Mouse (Mus musculus) MEL (cell line): ENCODE results near the gene Exoc3l. TPM values are rescaled to one million over a fixed set of nuclear protein-coding genes. Genes with fewer than 3 reads are reported as not detected.

Source experiments
- DNase-seq: peaks from one replicate; pipeline ENCODE4 v3.0.0; 2011; ENCODE audit warnings: low read depth, low spot score
- H3K27ac ChIP-seq: 2 replicates; pipeline ENCODE4 v1.5.1; 2012; ENCODE audit warnings: low read depth, mild to moderate bottlenecking, control low read depth, low read length, moderate library complexity; ENCODE audit not compliant: control insufficient read depth
- H3K27me3 ChIP-seq, 2 experiments: fragments of 150-350 bp in 1 of 2; sonication (generic) in 1 of 2; 2 replicates each; pipeline ENCODE4 v1.6.1; 2012; ENCODE audit warnings: low read length in 2 of 2, mild to moderate bottlenecking in 2 of 2, improper control_type of control experiment in 1 of 2, moderate library complexity in 1 of 2; ENCODE audit not compliant: insufficient read depth in 2 of 2, control insufficient read depth in 1 of 2
- H3K36me3 ChIP-seq, 2 experiments: 2 replicates each; pipeline ENCODE4 v1.6.1; 2012 to 2014; ENCODE audit warnings: low read length in 2 of 2, improper control_type of control experiment in 1 of 2, inconsistent platforms in 1 of 2, mild to moderate bottlenecking in 1 of 2; ENCODE audit not compliant: insufficient read depth in 2 of 2, control insufficient read depth in 1 of 2
- H3K4me1 ChIP-seq, 2 experiments: fragments of 150-350 bp in 1 of 2; sonication (generic) in 1 of 2; 2 replicates each; pipeline ENCODE4 v1.6.1; 2012; ENCODE audit warnings: low read length in 2 of 2, improper control_type of control experiment in 1 of 2, mild to moderate bottlenecking in 1 of 2; ENCODE audit not compliant: insufficient read depth in 2 of 2, control insufficient read depth in 1 of 2
- H3K4me3 ChIP-seq, 2 experiments: fragments of 150-350 bp in 1 of 2; sonication (generic) in 1 of 2; 2 replicates each; pipeline ENCODE4 v1.5.1; 2012; ENCODE audit warnings: low read depth in 2 of 2, low read length in 2 of 2, mild to moderate bottlenecking in 2 of 2, moderate library complexity in 2 of 2, control low read depth in 1 of 2, improper control_type of control experiment in 1 of 2; ENCODE audit not compliant: control insufficient read depth in 1 of 2, insufficient read depth in 1 of 2
- H3K79me2 ChIP-seq: 2 replicates; pipeline ENCODE4 v1.6.1; 2012; ENCODE audit warnings: mild to moderate bottlenecking, low read length, moderate library complexity; ENCODE audit not compliant: control insufficient read depth, poor library complexity, insufficient read depth
- H3K9ac ChIP-seq: 2 replicates; pipeline ENCODE4 v1.6.1; 2012; ENCODE audit warnings: low read depth, mild to moderate bottlenecking, control low read depth, low read length, moderate library complexity; ENCODE audit not compliant: control insufficient read depth, poor library complexity, severe bottlenecking
- H3K9me3 ChIP-seq: fragments of 150-350 bp; sonication (generic); replicated peaks from 2 replicates; pipeline ENCODE4 v1.6.1; 2012; ENCODE audit warnings: mild to moderate bottlenecking, low read length, improper control_type of control experiment, moderate library complexity; ENCODE audit not compliant: insufficient read depth
- BHLHE40 ChIP-seq: IDR thresholded peaks from 2 replicates; pipeline ENCODE4 v1.6.1; 2012; ENCODE audit warnings: low read depth, mild to moderate bottlenecking, inconsistent platforms, low read length, improper control_type of control experiment, borderline replicate concordance
- CHD2 ChIP-seq: IDR thresholded peaks from 2 replicates; pipeline ENCODE4 v1.6.1; 2011; ENCODE audit warnings: low read length, improper control_type of control experiment
- ELF1 ChIP-seq: IDR thresholded peaks from 2 replicates; pipeline ENCODE4 v1.6.1; 2014; ENCODE audit warnings: low read depth, mild to moderate bottlenecking, inconsistent platforms, low read length, improper control_type of control experiment, moderate library complexity
- EP300 ChIP-seq, 2 experiments: IDR thresholded peaks; 2 replicates each; pipeline ENCODE4 v1.6.1; 2011; ENCODE audit warnings: improper control_type of control experiment in 2 of 2, low read length in 2 of 2, low read depth in 1 of 2, mild to moderate bottlenecking in 1 of 2
- ETS1 ChIP-seq: IDR thresholded peaks from 2 replicates; pipeline ENCODE4 v1.6.1; 2012; ENCODE audit warnings: low read depth, mild to moderate bottlenecking, inconsistent platforms, low read length, improper control_type of control experiment, moderate library complexity
- GATA1 ChIP-seq: IDR thresholded peaks from 2 replicates; pipeline ENCODE4 v1.6.1; 2011; ENCODE audit warnings: low read depth, low read length, improper control_type of control experiment
- MAFK ChIP-seq: IDR thresholded peaks from 2 replicates; pipeline ENCODE4 v1.6.1; 2011; ENCODE audit warnings: low read depth, mild to moderate bottlenecking, low read length, improper control_type of control experiment, borderline replicate concordance
- MAX ChIP-seq: IDR thresholded peaks from 2 replicates; pipeline ENCODE4 v1.6.1; 2011; ENCODE audit warnings: low read length, improper control_type of control experiment
- MYB ChIP-seq: IDR thresholded peaks from 2 replicates; pipeline ENCODE4 v1.6.1; 2011; ENCODE audit warnings: mild to moderate bottlenecking, low read depth, low read length, improper control_type of control experiment
- POLR2AphosphoS2 ChIP-seq: IDR thresholded peaks from 2 replicates; pipeline ENCODE4 v1.6.1; 2011; ENCODE audit warnings: low read length, improper control_type of control experiment
- RAD21 ChIP-seq: IDR thresholded peaks from 2 replicates; pipeline ENCODE4 v1.6.1; 2011; ENCODE audit warnings: mild to moderate bottlenecking, low read depth, low read length, improper control_type of control experiment
- RCOR1 ChIP-seq: IDR thresholded peaks from 2 replicates; pipeline ENCODE4 v1.6.1; 2012; ENCODE audit warnings: low read depth, mild to moderate bottlenecking, inconsistent platforms, low read length, improper control_type of control experiment
- TAL1 ChIP-seq: IDR thresholded peaks from 2 replicates; pipeline ENCODE4 v1.6.1; 2012; ENCODE audit warnings: mild to moderate bottlenecking, inconsistent platforms, low read length, moderate library complexity, mixed read lengths
- TBP ChIP-seq: IDR thresholded peaks from 2 replicates; pipeline ENCODE4 v1.8.0; 2011; ENCODE audit warnings: low read depth, low read length, improper control_type of control experiment
- TCF12 ChIP-seq: IDR thresholded peaks from 2 replicates; pipeline ENCODE4 v1.6.1; 2014; ENCODE audit warnings: low read depth, mild to moderate bottlenecking, inconsistent platforms, low read length, improper control_type of control experiment, moderate library complexity
- UBTF ChIP-seq: IDR thresholded peaks from 2 replicates; pipeline ENCODE4 v1.6.1; 2012; ENCODE audit warnings: low read depth, mild to moderate bottlenecking, inconsistent platforms, low read length, improper control_type of control experiment, moderate library complexity, borderline replicate concordance; ENCODE audit not compliant: insufficient read depth
- ZC3H11A ChIP-seq: IDR thresholded peaks from 2 replicates; pipeline ENCODE4 v1.6.1; 2012; ENCODE audit warnings: low read depth, mild to moderate bottlenecking, inconsistent platforms, low read length, improper control_type of control experiment
- ZNF384 ChIP-seq: IDR thresholded peaks from 2 replicates; pipeline ENCODE4 v1.6.1; 2012; ENCODE audit warnings: low read depth, mild to moderate bottlenecking, inconsistent platforms, low read length, improper control_type of control experiment
- polyA plus RNA-seq, 2 experiments: library from polyadenylated mRNA; stranded (reverse) in 1 of 2; unstranded in 1 of 2; fragments of >175 nt in 1 of 2; fragments of >200 nt in 1 of 2; gene quantifications; 2 replicates each; pipeline versions ENCODE4 v1.2.1 to v1.2.4; 2012; ENCODE audit warnings: low replicate concordance in 2 of 2, low read depth in 1 of 2; ENCODE audit not compliant: insufficient read length in 2 of 2, insufficient read depth in 1 of 2, missing spikeins in 1 of 2
- total RNA-seq: library from RNA; depleted of rRNA; stranded (reverse); fragments of 300-350 nt; gene quantifications from 2 replicates; pipeline ENCODE4 v1.2.3, GENCODE M21; 2012

Gene Exoc3l
- total and polyA plus RNA-seq, 3 experiments = 0.69 to 2.0 TPM; not detected in 1

- peaks cover 18 to 34% of the 10 kb centered on the region in 2 experiments for H3K4me1 ChIP-seq
- DNase-seq = peak; percentile 71
- peak overlapping the region; percentile 44 for H3K27ac ChIP-seq
- TF ChIP-seq RCOR1 (peak; percentile 56; the same call in 1 of the 2 replicates), POLR2AphosphoS2 (peak; percentile 30; the same call in 1 of the 2 replicates), RAD21 (no peak), ETS1 (0 out of 2 replicates have a peak, but pooled peaks have one; percentile 20), EP300 (IDR thresholded peaks at IDR 0.05; ENCODE audit: low read depth in 1 of 2, low read length in 2 of 2) (peak; percentile 78 to 80), ZC3H11A (no peak), TAL1 (peak; percentile 88), GATA1 (peak; percentile 78), TCF12 (peak; percentile 83)
- no peak overlapping the region for H3K9ac ChIP-seq
- peaks cover 5 to 37% of the 10 kb centered on the region in 2 experiments; a peak in 3 of 4 replicates for H3K36me3 ChIP-seq
- H3K27me3 ChIP-seq = no peaks in the 10 kb centered on the region
- H3K9me3 ChIP-seq = no peaks in the 10 kb centered on the region
- no peak overlapping the region; a peak in 1 of 4 replicates for H3K4me3 ChIP-seq
- peaks cover 20% of the 10 kb centered on the region for H3K79me2 ChIP-seq
These were observed 27.3 kb upstream of the Exoc3l start for GRCm38 (mm10) chr8:105323183-105323582.

- no peak for DNase-seq
- Histone ChIP-seq H3K27ac (no peak overlapping the region), H3K36me3 (peaks cover 0 to 25% of the 10 kb centered on the region in 2 experiments; a peak in 2 of 4 replicates)
These were observed 22.8 kb upstream of the Exoc3l start for GRCm38 (mm10) chr8:105318662-105319190.

GRCm38 (mm10) chr8:105317941-105318340 lies 22.0 kb upstream of the Exoc3l start:
- no peaks in the 10 kb centered on the region for H3K27me3 ChIP-seq
- no peak for DNase-seq
- H3K4me3 ChIP-seq = no peak overlapping the region
- H3K27ac ChIP-seq = no peak overlapping the region
- H3K9ac ChIP-seq = no peak overlapping the region
- H3K79me2 ChIP-seq = no peaks in the 10 kb centered on the region
- H3K9me3 ChIP-seq = no peaks in the 10 kb centered on the region
- peaks cover 9 to 24% of the 10 kb centered on the region in 2 experiments for H3K4me1 ChIP-seq
- peaks cover 0 to 24% of the 10 kb centered on the region in 2 experiments; a peak in 2 of 4 replicates for H3K36me3 ChIP-seq
- no peak for TF ChIP-seq MAX
- no peak for TF ChIP-seq UBTF
- no peak for TF ChIP-seq ELF1
- TF ChIP-seq TBP = no peak
- no peak for TF ChIP-seq MYB
- no peak for TF ChIP-seq BHLHE40

More at GRCm38 (mm10) chr8:105318662-105319190, 22.8 kb upstream of the Exoc3l start:
- H3K4me1 ChIP-seq = peaks cover 11 to 24% of the 10 kb centered on the region in 2 experiments
- no peaks in the 10 kb centered on the region for H3K27me3 ChIP-seq
- H3K4me3 ChIP-seq = no peak overlapping the region
- no peaks in the 10 kb centered on the region for H3K9me3 ChIP-seq
- TF ChIP-seq CHD2 = no peak
- no peak for TF ChIP-seq ZNF384
- TF ChIP-seq MAFK = no peak
- H3K9ac ChIP-seq = no peak overlapping the region
- no peaks in the 10 kb centered on the region for H3K79me2 ChIP-seq
